Mouse (Mus musculus): ENCODE measurements around the gene Dnase2b.

Dnase2b gene

GRCm38 (mm10) chr3:146616533-146617283 is 1.3 kb upstream of the Dnase2b start:
- no peak for DNase-seq (ENCODE audit: extremely low read depth, low read depth)

GRCm38 (mm10) chr3:146611821-146612220 is 3.6 kb downstream of the Dnase2b start:
- DNase-seq (ENCODE audit: extremely low read depth, low read depth): no peak

- DNase-seq (ENCODE audit: extremely low read depth, low read depth): no peak
These were observed 4.1 kb downstream of the Dnase2b start for GRCm38 (mm10) chr3:146611261-146611660.

GRCm38 (mm10) chr3:146610322-146610721 is 5.1 kb downstream of the Dnase2b start:
- DNase-seq (ENCODE audit: extremely low read depth, low read depth): no peak

- DNase-seq (ENCODE audit: extremely low read depth, low read depth): no peak
These were observed 8.0 kb downstream of the Dnase2b start for GRCm38 (mm10) chr3:146607368-146607767.

GRCm38 (mm10) chr3:146604647-146605046 is 10.7 kb downstream of the Dnase2b start:
- DNase-seq (ENCODE audit: extremely low read depth, low read depth): no peak

- DNase-seq (ENCODE audit: extremely low read depth, low read depth): no peak
These were observed 12.9 kb downstream of the Dnase2b start for GRCm38 (mm10) chr3:146602531-146602930.

GRCm38 (mm10) chr3:146601205-146601604 is 14.2 kb downstream of the Dnase2b start:
- DNase-seq (ENCODE audit: extremely low read depth, low read depth): no peak

GRCm38 (mm10) chr3:146599198-146599900 is 16.0 kb downstream of the Dnase2b start:
- DNase-seq (ENCODE audit: extremely low read depth, low read depth): no peak

- no peak for DNase-seq (ENCODE audit: extremely low read depth, low read depth)
These were observed 17.0 kb downstream of the Dnase2b start for GRCm38 (mm10) chr3:146598411-146598810.

- DNase-seq (ENCODE audit: extremely low read depth, low read depth): no peak
These were observed 18.5 kb downstream of the Dnase2b start for GRCm38 (mm10) chr3:146596864-146597263.

- no peak for DNase-seq (ENCODE audit: extremely low read depth, low read depth)
These were observed 19.0 kb downstream of the Dnase2b start for GRCm38 (mm10) chr3:146596387-146596786.

GRCm38 (mm10) chr3:146595440-146595839 is 20.0 kb downstream of the Dnase2b start:
- no peak for DNase-seq (ENCODE audit: extremely low read depth, low read depth)

- no peak for DNase-seq (ENCODE audit: extremely low read depth, low read depth)
These were observed 23.8 kb downstream of the Dnase2b start for GRCm38 (mm10) chr3:146591601-146592000.

- DNase-seq (ENCODE audit: extremely low read depth, low read depth): no peak
These were observed 24.2 kb downstream of the Dnase2b start for GRCm38 (mm10) chr3:146591159-146591558.

GRCm38 (mm10) chr3:146589523-146589922 is 25.9 kb downstream of the Dnase2b start:
- no peak for DNase-seq (ENCODE audit: extremely low read depth, low read depth)

- DNase-seq (ENCODE audit: extremely low read depth, low read depth): no peak
These were observed 28.8 kb downstream of the Dnase2b start for GRCm38 (mm10) chr3:146586616-146587015.

GRCm38 (mm10) chr3:146583908-146584307 is 31.5 kb downstream of the Dnase2b start:
- no peak for DNase-seq (ENCODE audit: extremely low read depth, low read depth)

GRCm38 (mm10) chr3:146583478-146583877 is 31.9 kb downstream of the Dnase2b start:
- DNase-seq (ENCODE audit: extremely low read depth, low read depth): no peak

GRCm38 (mm10) chr3:146580039-146580729 is 35.2 kb downstream of the Dnase2b start:
- no peak for DNase-seq (ENCODE audit: extremely low read depth, low read depth)

GRCm38 (mm10) chr3:146577591-146577990 is 37.8 kb downstream of the Dnase2b start:
- DNase-seq (ENCODE audit: extremely low read depth, low read depth): no peak

GRCm38 (mm10) chr3:146571341-146571740 is 44.1 kb downstream of the Dnase2b start:
- no peak for DNase-seq (ENCODE audit: extremely low read depth, low read depth)
